Mouse (Mus musculus) erythroblast, embryonic 14.5 days (primary cell): ENCODE measurements around the gene Barhl2.

Experiments used
- GATA1 ChIP-seq: IDR thresholded peaks from 2 replicates; pipeline ENCODE4 v1.6.1; 2012; ENCODE audit warnings: low read length, inconsistent platforms, mixed read lengths
- TAL1 ChIP-seq: IDR thresholded peaks from 3 replicates; pipeline ENCODE4 v1.6.1; 2012; ENCODE audit warnings: low read length, inconsistent platforms, mixed read lengths

- TF ChIP-seq TAL1 (no peak), GATA1 (no peak)
Measured at GRCm38 (mm10) chr5:106460001-106460511, 2.1 kb upstream of the Barhl2 start.
